Mouse (Mus musculus): ENCODE measurements around the gene Thada.
A peak's percentile ranks its signal among the peaks of the same experiment; 100 is the strongest.

The Thada gene

GRCm38 (mm10) chr17:84282388-84283280 is 183.4 kb downstream of the Thada start:
- DNase-seq = no peak

DNA sequence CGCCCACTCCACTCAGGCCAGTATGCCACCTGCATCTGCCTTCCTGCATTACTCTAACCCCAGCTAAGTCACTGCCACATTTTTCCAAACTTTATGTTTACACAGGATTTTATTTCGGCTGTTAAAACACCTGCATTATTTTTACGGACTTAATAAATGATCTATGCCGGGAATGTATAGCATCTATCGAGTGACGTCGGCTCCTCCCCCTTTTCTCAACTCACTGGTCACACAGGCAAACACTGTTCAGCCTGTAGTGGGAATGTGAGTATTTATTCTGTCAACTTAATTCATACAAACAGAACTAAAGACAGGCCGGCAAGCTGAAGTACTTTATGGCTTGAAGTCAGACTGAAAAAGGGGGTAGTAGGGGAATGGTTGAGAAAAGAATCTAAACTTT is 187.0 kb downstream of the Thada start:
- DNase-seq = no peak

- no peak for DNase-seq
These were observed 187.6 kb downstream of the Thada start for GRCm38 (mm10) chr17:84278193-84278953.

- no peak for DNase-seq
These were observed 191.0 kb downstream of the Thada start for GRCm38 (mm10) chr17:84274999-84275398.

DNA sequence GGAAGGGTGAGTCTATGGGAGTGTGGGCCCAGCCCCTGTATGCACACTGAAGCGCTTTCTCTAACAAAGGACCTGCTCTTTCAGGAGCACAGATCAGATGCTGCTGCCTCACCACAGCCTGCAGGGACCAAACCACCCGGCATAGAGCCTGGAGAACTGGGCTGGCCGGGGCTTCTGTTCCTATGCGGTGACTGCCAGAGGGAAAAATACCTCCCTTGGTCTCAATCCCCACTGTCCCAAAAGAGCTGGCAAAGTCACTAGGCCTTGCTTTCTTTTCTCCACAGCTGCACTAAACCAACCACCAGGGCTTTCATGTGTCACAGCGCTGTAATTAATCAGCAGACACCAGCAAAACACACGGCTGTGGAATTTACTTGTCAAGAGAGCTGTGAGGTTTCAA is 191.8 kb downstream of the Thada start:
- no peak for DNase-seq

- DNase-seq = peak; percentile 70
These were observed 193.3 kb downstream of the Thada start for GRCm38 (mm10) chr17:84272557-84273261.

DNA sequence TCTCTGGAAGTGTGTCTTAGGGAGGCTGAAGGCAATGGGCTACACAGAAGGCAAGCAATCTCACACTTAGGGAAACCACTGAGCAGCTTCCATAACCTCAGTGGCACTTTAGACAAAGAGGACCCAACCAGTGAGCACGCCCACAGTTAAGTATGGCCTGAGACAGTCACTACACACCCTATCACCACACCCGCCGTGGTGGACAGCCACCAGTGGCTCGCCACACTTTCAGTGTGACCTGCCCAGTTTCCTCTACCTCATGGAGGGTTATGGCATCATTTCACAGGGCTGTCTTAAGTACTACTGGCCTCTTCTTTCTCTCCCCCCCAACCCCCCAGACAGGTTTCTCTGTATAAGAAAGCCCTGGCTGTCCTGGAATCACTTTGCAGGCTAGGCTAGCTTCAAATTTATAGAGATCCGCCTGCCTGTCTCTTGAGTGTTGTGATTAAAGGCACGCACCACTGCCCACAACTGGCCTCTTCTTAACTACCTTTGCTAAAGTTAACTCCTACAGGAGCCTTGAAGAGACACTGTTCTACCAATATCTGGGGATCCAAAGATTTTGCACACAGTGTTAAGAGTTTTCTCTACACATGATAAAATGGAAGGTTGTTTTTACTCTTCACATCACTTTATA is 194.3 kb downstream of the Thada start:
- DNase-seq = no peak

DNA sequence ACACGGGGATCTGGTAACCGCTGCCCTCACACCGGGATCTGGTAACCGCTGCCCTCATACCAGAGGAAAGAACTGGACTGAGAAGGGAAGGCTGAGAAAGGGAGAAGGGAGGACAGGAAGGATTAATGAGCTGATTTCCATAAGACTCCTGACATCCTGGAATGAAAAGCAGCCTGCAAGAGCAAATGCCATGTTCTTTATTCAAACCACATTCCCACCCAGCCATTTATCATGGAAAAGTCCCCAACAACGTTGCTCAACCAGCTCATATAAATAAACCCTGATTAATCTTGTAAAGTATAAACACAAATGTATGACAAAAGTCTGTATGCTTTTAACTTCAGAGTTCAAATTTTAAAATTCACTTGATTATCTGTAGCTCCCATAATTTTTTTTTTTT is 196.3 kb downstream of the Thada start:
- DNase-seq = no peak

- peak; percentile 59 for DNase-seq
These were observed 197.6 kb downstream of the Thada start for GRCm38 (mm10) chr17:84268450-84268849.

GRCm38 (mm10) chr17:84267456-84268074 is 198.4 kb downstream of the Thada start:
- no peak for DNase-seq

DNA sequence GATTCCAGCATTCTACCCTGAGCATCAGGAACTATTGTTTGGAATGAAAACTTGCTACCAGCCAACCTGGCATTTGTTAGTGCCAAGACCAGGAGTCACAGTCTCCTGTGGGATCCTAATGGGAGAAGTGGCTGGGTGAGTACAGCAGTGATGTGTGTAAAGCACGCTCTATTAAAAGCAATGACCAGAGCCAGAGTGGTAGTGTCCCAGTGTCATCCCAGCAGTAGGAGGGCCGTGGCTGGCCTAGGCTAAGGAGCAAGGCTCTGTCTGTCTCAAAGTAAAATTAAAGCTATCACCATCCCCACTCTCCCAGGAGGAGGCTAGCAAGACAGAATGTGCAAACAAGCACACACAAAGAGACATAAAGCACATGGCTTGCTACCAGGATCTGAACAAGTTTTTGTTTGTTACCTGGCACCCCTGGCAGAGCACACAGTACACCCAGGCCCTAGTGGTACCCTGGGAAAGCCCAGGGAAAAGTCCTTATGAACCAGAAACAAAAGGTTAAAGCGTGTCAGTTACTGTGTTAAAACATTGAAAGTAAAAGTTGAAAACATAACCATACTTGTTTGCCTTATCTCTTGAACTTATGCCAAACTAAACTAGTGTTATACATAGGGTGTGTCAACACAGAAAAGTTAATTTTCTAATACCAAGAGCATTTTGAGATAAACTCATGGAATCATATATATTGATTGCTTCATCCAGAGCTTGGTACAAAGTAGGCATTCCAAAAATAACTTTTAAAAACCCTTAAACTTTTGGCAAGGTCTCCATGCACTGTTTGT is 199.7 kb downstream of the Thada start:
- DNase-seq = no peak

DNA sequence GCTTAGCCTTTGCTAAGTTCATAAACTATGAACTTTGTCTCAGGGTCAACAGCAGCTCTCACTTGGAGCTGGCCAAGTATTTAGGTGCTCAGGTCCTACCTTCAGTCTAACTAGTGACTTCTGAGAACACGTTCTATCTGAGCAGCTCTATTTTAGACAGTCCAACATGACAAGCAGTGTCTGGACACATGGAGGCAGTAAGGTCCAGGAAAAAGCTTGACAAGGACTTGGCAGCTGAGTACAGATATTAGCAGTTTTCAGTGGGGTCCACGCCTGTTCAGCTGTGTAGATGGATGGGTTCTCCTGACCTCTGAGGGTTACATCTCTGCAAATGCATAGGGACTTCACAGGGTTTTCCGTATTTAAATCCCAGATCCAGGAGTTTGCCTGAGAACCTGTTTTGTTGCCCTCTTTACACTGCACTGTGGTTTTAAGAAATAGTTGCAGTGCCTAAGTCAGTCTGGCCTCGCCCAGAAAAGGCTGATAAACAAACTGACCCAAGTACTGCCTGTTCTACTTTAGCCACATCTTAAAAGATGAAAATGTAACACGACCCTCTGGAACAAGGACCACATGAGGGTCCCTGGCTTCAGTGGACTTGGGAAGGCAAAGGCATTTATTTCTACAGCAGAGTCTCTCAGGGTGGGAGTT is 200.4 kb downstream of the Thada start:
- no peak for DNase-seq

DNA sequence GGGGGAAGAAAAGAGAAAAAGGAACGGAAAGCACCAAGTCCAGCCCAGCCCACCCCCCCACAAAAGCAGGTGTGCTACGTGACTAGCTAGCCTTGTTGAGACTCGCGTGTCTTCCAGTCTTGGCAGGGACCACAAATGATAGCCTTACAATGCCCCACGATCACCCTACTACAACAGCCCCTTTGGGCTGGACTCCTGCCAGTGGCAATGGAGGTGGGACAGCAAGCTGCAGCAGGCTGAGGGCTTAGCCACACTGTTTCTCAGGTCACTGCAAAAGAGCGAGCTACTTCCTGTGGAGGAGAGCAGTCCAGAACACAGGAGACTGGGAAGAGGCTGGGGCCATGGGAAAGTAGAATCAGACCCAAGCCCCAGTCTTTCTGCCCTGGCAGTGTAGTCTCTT is 201.7 kb downstream of the Thada start:
- DNase-seq = no peak

- no peak for DNase-seq
These were observed 202.4 kb downstream of the Thada start for GRCm38 (mm10) chr17:84263591-84263990.

DNA sequence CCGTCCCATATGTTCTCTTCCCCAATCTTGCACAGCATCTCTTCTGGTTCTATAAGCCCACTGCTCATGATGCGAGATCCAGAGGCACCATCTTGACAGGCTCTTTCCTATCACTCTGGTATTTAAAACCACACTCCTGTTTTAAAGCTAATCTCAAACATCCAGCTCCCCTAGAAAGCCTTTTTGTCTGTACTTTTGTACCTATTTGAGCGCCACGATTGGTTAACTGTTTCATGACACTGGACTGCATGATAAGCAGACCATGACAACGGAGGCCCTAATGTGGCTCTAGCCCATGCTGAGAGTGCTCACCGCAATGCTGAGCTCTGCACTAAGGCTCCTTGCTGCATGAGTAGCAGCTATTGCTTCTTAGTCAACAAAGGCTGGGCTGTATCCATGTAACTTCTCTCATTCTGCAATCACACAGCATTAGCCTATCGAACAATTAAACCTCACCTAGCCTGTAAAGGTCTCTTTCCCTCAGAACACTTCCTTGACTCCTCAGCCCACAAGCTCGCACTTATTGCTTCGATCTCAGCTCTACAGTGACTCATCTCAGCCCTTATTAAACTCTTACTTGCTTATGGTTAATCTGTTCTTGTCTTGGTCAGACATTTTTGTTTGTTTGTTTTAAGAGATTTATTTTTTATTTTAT is 203.6 kb downstream of the Thada start:
- no peak for DNase-seq

GRCm38 (mm10) chr17:84261010-84261409 is 205.0 kb downstream of the Thada start:
- no peak for DNase-seq

GRCm38 (mm10) chr17:84260226-84260625 is 205.8 kb downstream of the Thada start:
- no peak for DNase-seq

- no peak for DNase-seq
These were observed 207.3 kb downstream of the Thada start for GRCm38 (mm10) chr17:84258638-84259261.

DNA sequence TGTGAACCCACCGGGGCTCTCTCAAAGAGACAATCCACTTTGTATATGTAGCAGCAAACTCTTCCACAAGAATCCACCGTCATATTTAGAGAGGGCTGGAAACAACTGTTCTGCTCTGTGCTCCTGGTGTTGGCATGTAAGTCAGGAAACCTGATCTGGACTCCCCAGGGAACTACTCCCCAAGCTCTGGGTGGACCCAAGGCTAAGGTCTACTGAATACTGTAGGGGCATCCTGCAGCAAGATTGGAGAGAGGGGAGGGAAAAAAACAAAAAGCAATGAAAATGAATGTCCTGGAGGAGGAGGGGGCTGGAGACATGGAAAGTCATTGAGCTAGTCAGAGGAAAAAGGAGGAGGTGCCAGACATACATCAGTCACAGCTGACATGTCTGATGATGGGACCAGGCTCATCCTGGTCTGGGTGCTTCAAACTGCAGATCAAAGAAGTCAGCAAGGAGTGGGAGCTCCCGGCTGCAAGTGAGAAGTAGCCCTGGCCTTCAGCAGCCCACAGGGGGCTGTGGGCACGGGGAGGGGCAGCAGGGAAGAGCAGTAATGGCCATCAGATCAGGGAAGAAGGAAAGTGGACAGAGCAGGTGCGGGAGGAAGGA is 208.0 kb downstream of the Thada start:
- DNase-seq = no peak
